Mouse (Mus musculus): ENCODE data around the gene Cdkn1c.

Cdkn1c gene

DNA sequence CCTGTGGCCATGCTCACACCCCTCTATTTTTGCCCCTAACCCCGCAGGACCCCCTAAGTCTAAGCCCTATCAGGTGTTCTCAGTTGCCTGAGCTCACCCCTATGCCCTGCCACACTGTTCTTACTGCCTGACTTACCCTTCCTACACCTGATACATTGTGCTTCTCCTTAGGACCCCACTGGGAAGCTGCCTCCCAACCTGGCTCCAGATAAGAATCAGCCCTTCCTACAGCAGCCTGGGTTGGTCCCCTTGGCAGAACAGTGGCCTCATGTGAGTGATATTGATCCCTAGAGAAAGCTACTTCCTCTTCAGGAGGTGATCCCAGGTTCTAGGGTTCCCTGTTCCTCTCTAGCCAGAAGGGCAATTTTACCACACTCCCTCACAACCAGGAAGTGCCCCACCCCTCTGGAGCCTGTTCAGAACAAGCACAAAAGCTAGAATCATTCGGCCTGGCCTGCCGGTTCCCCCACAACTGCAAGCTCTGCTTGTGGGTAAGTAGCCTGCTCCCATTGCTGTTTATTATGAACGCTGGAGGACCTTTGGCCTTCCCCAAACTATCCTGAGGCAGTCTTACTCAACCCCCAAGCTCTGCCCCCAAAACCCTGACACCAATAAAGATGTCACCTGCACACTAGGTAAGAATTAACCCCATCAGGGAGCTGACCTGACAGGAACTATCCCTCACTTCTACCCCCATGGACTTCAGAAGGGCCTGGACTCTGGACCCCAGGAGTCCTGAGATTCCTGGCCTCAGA lies 12.7 kb upstream of the Cdkn1c start, which contains the start of gene Slc22a18:
Gene Slc22a18, plus strand, starts transcription at position 390 of the 755 bp plus-strand sequence.
- no peak for DNase-seq (ENCODE audit: low spot score)

DNA sequence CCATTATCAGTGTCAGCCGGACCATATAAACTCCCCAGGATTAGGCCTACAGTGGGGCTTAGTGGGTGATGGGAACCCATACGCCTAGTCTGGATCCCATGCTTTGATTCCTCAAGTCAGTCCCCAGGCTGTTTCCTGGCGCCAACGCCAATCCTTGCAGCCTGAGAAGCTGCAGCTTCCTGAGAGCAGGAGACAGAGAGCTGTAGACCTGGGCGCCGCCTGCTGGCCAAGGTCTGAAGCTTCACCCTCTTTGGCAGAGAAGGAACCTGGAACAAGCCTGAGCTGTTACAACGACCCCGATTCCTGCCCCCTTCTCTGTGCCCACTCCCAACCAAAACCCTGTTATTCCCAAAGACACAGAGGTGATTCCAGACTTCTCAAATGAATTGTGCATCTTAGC lies 9.1 kb upstream of the Cdkn1c start:
- DNase-seq (ENCODE audit: low spot score), result no peak

DNA sequence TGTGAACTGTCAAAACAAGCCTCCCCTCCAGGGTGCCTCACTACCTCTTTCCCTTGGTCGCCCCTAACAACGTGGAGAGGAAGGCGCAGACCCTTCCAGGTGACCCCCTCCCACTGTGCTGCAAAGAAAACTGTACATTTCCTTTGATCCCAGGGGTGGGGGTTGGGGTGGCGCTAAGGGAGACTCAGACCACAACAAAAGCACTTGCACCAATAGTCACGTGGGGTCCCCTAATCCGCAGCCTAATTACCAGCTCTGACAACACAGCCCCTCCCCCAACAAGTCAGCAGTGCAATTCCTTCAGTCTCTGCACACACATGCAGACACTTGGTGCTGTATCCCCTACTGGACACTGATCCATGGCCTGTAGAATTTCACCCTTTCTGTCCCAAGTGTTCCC lies 6.9 kb upstream of the Cdkn1c start:
- DNase-seq (ENCODE audit: low spot score), result no peak

- DNase-seq (ENCODE audit: low spot score), result peak; percentile 72
Measured at GRCm38 (mm10) chr7:143466099-143466677, 5.3 kb upstream of the Cdkn1c start.

- DNase-seq (ENCODE audit: low spot score), result peak; percentile 75
Measured at GRCm38 (mm10) chr7:143464811-143465560, 4.1 kb upstream of the Cdkn1c start.

- peak; percentile 70 for DNase-seq (ENCODE audit: low spot score)
Measured at GRCm38 (mm10) chr7:143463865-143464415, 3.1 kb upstream of the Cdkn1c start.

DNA sequence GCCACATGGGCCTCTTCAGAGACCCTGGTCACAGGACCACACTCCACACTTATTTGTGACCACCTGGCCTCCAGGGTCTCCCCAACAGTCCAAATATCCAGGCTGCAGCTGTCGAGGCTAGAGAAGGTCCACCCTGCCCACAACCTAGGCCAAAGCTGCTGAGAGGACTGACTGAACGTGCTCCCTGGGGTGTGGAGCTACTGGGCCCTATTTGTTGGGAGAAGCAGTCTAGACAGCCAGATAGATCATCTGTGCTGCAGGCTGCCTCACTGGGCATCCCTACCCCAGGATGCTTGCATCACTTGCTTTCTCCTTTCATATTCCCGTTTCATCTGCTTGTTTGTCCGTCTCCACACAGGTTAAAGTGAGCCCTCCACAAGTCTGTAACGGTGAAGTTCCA lies 1.7 kb upstream of the Cdkn1c start:
- DNase-seq (ENCODE audit: low spot score), result no peak

DNA sequence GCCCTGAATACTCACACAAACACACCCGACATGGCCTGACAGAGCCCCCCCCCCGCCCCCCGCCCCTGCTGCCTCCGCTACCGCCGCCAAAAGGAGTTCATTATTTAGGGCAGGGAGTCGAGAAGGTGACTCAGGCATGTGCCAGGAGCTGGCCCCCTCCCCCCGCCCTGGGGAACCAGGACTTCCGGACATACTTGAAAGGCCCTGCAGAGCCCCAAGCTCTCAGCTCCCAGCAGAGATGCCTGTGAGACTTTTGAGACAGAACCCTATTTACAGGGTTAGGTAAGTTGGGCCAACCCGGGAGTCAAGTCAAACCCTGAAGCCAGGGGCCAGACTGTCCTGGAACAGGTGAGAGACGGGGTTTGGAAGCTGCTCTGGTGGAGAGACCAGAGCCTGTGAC lies 1.1 kb upstream of the Cdkn1c start:
- no peak for DNase-seq (ENCODE audit: low spot score)

DNA sequence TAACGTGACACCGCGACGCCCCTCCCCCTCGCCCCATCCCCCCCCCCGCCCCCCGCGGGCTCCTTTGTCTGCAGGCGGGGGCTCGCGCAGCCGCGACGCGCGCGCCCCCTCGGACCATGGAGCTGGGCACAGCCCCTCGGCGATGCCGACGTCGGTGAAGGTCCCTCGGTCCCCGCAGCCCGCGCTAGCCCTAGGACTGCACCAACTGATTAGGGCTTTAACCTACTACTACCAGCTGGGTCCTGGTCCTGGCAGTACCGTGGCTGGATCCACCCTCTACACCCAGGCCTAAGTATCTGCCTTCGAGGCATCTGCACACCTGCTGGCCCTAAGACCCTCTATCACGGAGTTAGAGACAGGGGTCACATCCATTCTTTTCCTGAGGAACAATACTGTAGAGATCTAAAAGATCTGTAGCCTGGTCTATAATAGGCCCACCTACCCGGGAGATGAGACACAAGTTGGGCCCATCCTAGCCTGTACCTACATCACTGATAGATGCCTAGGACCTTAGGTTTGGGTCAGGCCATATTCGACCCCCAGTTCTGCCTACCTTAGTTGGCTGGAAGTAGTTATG lies 532 bp upstream of the Cdkn1c start:
- DNase-seq (ENCODE audit: low spot score), result peak; percentile 65

DNA sequence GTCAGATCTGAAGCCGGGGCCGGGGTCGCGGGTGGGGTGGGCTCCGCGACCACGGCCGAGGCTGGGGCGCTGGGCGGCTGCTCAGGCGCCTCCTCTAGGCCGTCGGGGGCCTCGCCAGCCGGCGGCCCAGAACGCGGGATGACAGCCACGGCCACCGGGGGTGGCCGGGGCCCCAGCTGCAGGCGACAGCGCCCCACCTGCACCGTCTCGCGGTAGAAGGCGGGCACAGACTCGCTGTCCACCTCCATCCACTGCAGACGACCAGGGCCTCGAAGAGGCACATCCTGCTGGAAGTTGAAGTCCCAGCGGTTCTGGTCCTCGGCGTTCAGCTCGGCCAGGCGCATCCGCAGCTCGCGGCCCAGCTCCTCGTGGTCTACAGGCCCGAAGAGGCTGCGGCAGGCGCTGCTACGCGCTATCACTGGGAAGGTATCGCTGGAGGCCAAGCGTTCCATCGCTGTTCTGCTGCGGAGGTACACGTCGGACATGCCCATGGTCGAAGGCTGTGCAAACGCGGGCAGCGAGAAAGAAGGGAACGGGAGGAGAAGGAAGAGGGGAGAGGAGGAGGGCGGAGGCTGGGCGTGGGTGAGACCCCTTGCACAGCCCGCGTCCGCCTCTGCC lies 524 bp downstream of the Cdkn1c start:
- DNase-seq (ENCODE audit: low spot score), result no peak

DNA sequence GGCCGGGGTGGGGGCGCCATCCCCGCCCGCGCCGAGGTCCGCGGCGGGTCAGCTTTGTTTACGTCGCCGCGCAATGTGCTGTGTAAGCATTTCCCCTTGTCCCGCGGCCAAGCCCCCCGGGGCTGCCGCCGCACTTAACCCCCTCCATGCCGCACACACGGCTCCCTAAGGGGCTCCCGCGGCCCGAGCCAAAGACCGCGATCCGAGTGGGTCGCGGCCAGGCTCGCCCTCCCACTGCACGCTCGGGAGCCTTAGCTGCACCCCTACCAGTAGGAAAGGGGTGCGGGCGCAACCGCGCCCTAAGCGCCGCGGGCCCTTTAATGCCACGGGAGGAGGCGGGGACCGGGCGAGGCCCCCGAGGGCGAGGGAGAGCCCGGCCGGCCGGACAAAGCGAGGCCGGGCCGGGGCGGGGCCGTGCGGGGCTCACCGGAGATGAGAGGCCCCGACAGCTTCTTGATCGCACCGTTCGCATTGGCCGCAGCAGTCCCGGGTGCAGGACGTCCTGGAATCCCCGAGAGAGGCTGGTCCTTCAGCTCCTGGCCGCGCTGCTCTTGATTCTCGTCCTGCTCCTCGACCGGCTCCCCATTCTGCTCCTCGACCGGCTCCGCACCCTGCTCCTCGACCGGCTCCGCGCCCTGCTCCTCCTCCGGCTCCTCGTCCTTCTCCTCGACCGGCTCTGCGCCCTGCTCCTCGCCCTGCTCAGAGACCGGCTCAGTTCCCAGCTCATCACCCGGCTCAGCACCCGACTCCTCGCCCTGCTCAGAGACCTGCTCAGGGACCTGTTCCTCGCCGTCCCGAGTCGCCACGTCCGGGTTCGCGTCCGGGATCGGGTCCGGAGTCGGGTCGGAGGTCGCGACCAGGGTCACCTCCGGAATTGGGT lies 1.3 kb downstream of the Cdkn1c start:
- no peak for DNase-seq (ENCODE audit: low spot score)

DNA sequence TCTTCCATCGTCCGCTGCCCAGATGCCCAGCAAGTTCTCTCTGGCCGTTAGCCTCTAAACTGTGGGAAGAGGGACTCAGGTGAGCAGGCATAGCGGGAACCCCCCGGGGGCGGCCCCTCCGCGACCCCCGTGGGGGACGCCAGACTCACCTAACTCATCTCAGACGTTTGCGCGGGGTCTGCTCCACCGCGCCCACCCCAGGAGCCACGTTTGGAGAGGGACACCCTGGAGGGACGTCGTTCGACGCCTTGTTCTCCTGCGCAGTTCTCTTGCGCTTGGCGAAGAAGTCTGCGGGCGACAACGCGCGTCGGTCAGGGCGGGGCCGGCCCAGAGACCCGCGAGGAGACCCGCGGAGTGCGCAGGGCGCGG lies 1.9 kb downstream of the Cdkn1c start:
- no peak for DNase-seq (ENCODE audit: low spot score)

DNA sequence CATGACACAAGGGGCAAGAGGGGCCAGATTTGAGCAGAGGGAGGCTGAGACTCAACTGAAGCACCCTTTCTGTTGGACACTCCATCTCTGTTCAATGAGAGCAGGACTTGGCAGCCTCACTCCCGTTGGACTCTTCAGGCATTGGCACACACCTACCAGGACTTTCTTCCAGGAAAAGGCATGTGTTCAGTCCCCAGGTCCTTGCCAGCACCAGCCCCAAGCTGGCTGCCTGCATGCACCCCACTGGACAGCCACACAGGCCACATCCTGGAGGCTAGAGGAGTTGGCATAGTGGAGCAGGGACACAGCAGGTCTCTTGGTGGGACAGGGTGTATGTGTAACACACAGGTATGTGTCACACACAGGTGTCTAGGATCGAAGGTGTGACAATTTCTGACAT lies 13.7 kb downstream of the Cdkn1c start:
- DNase-seq (ENCODE audit: low spot score), result no peak

DNA sequence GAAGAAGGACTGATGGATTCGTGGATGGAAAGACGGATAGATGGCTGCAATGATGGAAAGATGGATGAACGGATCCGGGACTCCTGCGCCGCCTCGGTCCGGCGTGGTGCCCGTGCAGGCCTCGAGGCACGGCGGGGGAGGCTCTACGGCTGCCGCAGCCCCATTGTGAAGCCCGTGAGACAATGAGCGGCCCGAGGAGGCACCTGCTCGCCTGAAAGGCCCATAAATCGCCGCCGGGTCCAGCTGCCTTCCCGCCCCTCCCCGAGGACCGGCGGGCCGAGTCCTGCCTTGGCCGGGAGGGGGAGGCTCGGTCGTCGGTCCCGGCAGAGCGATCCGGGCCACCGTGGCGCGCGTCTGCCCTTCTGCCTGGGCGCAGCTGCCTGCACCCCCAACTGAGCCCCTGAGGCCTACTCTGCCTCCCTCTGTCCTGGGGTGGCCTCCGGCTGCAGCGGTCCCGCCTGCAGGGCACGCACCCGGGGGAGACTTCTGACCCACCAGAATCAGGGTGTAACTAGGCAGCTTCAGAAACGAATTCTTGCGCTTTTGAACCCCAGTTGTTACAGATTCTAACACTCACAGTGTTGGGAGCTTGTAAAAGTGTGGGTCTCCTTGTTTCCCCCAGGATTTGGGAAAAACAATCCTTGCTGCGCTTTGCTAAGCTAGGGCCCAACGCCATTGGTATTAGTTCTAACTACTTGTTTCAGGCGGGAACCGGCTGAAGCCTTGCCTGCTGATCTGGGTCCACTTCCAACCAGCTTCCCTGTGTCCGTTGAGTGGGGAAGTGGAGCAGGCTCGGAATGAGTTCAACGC lies 15.0 kb downstream of the Cdkn1c start:
- no peak for DNase-seq (ENCODE audit: low spot score)

DNA sequence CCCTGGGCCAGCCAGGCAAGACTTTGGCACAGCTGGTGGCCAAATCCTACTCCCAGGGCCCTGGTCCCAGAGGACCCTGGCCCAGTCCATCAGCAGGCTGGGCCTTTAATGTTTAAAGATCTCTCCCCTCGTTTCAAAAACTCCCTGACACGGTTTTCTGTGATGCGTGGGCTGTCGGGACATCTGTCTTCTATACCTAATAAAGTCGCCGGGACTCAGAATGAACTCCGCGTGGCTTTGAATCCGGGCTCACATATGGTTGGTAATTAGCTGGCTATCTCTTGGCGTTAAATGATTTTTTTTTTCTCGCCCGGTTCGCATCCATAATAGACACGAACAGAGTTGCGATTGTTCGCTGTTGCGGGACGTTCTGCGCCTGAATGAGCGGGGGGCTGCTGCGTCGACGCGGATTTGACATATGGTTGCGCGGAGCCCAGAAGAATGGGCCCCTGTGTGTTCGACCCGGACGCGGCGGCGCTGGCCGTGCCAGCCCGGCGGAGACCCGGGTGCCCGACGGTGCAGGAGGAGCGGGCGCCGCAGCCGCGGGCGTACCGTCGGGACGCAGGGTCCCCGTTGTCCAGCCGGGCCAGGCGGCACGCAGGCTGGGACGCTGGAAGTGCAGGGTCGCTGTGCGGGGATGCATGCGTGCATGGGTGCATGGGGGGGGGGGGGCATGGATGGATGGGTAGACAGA lies 15.7 kb downstream of the Cdkn1c start:
- no peak for DNase-seq (ENCODE audit: low spot score)

DNA sequence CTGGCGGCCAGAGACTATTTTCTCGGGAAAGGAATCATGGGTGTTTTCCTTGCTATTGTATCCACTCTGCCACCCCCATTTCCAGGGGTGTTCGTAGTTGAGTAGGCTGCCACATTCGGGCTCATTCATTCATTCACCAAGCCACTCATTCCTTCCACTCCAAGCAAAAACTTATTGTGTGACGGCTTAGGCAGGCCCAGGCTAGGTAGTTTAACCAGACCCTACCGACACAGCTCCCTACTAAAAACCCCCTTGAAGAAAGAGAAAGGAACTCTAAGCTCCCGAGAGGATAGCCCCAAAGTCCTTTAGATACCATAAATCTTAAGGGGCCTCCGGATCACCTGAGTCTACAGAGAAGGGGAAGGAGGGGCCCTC lies 16.3 kb downstream of the Cdkn1c start:
- no peak for DNase-seq (ENCODE audit: low spot score)

DNA sequence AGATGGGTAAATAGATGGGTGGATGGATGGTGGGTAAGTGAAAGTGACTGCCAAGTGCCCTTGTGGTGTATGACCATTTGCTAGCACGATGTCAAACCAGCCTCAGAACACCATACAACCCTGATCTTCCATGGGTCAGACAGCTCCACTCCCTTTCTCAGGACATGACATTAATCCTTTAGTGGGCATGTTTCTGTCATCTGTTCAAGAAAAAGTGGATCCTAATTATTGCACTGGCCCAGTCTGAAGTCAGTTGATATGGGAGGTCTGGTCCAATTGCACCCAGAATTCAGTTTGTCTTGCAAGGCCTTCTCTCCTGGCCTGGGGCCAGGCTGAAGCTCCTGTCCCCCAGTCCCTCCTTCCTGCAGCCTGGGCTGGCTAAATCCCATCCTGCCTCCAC lies 21.9 kb downstream of the Cdkn1c start:
- DNase-seq (ENCODE audit: low spot score), result no peak

DNA sequence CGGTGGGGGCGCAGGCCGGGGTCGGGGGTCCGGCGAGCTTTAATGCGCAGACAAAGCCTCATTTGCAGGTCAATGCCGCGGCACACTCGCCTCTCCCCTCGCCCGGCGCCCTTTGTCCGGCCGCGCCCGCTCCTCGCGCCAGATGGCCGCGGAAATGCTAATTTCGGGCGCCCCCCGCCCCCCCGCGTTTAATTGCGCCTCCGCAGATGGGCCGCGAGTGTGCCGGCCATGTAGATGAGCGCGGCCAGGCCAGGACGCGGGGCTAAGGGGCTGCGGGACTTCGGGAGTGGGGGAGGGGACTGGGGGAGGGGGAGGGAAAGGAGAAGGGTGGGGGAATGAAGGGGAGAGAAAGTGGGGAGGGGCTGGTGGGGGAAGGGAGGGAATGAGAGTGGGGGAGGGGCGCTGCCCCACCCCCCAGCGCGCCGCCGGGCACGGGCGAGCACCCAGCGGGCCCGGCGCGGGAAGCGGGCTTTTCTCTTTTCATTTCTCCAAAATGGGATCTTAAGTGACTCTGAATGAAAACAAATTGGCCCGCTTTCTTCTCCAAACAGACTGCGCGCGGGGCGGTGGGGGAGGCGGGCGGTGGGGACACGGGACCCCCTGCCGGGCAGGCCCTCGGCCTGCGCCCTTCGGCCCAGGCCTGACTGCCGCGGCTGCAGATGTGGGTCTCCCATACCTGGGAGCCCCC lies 22.8 kb downstream of the Cdkn1c start:
- peak; percentile 41 for DNase-seq (ENCODE audit: low spot score)

All from yolk sac, embryonic 10.5 days (tissue).